Mouse (Mus musculus): ENCODE data around the gene Ebf1.

DNA sequence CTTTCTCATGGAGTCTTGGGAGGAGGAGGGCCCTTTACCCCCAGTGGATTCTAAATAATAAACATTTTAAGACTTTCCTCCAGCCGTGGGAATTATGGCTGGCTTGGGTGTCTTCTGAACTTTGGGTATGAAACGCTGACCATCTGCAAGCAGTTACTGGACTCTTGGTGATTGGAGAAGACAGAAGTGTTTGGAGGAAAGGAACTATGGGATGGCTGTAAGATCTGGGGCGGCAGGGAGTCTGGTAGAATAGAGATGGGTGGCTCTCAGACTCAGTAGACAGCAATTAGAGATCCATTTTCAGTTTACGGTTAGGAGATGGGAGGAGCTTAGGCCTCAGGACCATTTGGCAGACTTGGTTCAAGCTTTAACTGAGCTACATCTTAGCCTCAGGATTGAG lies 83.1 kb downstream of the Ebf1 start:
- TF ChIP-seq CTCF (IDR thresholded peaks at IDR 0.05; ENCODE audit: extremely low read depth, insufficient read depth, insufficient read length, insufficient replicate concordance) (no peak), POLR2A (IDR thresholded peaks at IDR 0.05; ENCODE audit: low read depth, low read length) (no peak)
